Mouse (Mus musculus): ENCODE measurements at regions not wholly inside any gene's neighbourhood (a gene's known extent, or its start where the extent isn't known, plus 50 kb on each side); places are given as distances from the start of the nearest gene placed in this dataset.

DNA sequence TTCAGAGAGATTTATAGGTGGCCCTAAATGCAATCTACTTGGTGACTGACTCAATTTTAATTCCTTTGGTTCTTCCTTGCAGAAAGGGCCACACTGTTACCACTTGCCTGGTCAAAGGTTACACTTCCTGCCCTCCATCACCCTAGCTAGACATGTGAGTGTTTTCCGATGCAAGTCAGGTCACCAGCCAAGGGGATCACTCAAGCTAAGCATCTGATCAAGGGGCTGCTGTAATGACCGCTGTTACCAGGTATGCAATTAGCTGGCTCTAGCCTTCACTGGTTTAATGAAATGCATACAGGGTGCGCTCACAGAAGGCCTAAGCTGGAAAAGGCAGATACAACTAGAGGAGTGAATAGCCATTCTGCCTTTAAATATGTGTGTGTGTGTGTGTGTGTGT, 105.1 kb downstream of the Mtx2 start:
- DNase-seq (ENCODE audit: low spot score), result no peak

DNA sequence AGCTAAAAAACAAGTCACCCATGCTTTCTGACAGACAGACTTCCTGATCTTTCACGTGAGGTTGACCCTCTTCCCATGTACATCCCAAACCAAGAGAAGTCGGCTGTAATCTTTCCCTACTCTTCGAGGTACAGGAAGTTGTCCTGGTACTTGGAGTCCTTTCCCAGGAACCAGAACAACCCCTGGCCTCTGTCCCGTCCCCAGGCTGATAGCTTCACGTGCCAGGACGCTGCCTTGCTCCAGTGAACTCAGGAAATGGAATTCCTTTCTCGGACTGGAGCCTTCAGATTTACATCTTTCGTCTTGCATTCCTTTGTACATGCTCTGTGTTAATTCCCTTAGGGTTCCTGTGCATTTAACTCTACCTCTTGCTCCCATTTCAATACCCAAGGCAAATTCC, 107.6 kb downstream of the Mtx2 start:
- peak; percentile 33 for DNase-seq (ENCODE audit: low spot score)

DNA sequence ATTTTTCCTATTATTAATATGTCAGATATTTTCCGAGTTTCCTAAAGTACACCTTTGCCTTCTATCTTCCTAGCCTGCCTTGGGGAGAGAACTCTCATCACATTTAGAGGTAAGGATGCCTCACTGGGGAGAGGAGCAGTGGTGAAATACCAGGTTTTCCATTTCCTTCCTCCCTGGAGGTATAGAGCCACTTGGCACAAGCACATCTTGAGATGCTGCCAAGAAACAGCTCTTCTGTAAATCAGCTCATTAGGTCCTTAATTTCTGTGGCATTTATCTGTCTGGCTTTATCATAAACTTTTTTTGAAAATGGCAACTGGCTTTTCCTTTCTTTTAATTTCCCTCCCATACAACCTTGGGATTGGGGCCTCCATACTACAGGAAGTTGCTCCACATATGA, 108.2 kb downstream of the Mtx2 start:
- DNase-seq (ENCODE audit: low spot score), result no peak

DNA sequence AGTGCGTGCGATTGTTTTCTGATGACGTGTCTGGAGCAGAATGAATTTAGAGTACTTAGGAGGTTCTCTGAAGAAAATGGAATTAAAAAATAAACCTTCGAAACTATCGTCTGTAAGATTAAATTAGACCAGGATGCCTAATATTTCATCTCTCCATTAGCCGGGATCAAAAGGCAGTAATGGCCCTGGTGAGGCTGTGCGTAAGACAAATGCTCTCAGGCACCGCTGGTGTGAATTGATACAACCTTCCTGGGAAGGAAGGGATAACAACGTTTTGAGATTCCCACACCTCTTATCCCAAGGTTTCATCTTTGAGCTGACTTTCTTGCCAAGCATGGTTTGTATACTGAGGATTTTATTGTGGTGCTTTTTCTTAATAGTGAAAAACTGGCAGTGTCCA, 113.1 kb downstream of the Mtx2 start:
- DNase-seq (ENCODE audit: low spot score), result no peak

DNA sequence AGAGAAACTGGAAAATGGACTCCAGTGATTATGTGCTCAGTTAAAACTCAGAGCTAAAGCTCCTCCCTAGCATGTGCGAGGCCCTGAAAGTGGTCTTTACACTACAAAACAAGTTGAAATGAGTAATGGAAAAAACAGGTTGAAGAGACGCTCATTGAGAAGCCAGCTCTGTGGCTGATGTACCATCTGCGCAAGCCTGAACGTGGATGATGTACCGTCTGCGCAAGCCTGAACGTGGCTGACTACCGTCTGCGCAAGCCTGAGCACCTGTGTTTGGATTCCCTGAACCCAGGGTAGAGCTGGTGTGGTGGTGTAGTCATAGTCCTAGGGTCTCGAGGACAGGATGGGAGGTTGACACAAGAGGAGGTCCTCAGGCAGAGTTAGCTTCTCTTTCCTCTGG, 116.4 kb downstream of the Mtx2 start:
- DNase-seq (ENCODE audit: low spot score), result no peak

DNA sequence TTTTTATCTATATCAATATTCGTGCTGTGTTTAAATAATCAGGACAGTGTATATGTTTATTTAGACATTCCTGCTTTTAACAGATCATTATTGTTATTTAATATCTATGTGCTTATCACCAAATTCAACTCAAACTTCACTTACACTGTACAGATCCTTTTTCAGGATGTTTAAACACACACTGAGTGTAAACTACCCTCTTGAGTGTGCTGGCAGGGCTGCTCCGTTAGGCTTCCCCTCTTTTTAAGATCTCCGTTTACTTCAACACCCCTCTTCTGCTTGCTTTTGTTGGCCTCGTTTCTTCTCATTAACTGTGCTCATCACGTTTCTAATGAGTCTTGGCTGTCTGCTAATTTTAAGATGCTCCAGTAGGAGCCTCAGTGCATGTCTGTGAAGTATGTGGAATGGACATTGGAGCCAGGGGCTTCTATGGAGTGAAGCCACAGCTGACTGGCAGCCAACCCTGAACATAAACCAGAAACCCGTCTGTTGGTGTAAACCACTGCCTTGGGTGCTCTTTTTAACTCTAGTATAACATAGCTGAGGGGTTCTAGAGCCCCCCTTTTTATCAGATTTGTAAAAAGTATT, 117.1 kb downstream of the Mtx2 start:
- DNase-seq (ENCODE audit: low spot score), result no peak

DNA sequence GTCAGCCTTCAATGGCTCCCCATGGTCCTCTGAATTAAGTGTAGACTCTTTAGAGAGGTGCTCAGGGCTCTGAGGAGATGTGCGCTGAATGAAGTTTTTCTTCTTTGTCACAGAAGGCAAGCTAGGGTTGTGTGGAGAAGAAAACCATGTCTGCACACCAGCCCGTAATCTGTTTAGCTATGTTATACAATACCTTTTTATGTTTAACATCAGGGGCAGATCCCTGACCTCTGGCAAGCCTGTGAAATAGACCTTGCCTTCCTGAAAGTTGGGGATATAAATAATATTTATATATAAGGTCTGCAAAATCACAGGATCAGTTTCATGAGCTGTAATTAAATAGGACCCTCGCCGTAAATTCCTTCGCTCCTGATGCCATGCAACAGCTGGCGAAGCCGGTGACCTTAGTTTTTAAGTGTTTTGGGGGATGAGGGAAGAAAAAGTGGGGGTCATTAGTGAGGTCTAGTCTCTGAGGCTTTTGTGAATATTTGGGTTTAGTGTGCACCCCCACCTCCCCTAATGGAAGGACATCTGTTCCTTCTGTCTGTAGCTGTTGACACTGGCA, 119.7 kb downstream of the Mtx2 start:
- DNase-seq (ENCODE audit: low spot score), result no peak

DNA sequence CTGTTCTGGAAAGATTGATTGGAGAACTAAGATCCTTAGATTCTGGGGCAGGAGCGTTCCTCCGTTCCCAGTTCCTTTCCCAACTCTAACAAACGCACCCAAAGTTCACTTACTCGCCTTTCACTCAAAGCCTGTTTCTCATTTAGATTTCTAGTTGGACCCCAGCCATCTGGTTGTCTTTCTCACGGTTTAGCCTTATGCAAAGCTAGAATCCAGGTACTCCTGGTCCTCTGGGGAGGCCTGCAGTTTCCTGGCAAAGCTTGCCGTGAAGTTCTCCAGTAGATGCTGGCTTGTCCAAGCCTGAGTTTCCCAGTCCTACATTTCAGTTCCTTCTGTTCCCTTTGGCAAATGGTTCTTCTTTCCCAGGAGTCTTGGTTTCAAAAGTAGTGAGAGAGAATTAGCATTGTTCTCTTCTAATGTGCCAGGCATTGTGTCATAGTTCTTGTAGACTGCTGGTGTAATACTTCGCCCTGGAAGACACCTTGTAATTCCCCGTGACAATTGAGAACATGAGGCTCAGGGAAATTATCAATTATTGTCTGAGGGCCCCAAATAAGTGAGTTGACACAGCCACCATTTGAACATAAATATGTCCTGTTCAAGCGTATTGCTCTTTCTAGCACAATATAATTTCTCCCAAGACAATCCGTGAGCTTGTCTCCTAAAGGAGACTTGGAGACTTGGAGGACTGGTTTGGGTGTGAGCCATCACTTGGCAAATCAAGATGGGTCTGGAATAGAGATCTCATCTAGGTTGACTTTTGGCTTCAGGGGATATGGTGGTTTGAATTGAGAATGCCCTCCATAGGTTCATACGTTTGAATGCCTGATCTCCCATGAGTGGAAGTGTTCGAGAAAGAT, 126.0 kb downstream of the Mtx2 start:
- DNase-seq (ENCODE audit: low spot score), result peak; percentile 11

DNA sequence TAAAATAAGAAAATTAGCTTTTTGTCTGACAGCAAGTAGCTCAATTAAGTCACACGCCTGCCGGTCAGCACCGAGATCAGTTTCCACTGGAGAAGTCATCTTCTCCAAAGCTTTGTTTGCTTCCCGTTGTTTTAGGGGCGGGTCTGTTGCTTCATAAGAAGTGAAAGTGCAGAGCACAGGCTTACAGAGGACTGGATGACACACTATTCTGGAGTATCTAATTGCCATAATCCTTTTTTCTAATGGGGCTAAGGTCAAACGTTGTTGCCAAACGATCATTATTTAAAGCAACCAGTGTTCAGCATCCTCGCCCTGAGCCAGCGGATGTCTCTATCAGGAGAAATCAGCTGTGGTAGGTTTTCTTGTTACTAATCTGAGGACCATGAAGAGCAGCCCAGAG, 128.5 kb downstream of the Mtx2 start:
- DNase-seq (ENCODE audit: low spot score), result no peak

DNA sequence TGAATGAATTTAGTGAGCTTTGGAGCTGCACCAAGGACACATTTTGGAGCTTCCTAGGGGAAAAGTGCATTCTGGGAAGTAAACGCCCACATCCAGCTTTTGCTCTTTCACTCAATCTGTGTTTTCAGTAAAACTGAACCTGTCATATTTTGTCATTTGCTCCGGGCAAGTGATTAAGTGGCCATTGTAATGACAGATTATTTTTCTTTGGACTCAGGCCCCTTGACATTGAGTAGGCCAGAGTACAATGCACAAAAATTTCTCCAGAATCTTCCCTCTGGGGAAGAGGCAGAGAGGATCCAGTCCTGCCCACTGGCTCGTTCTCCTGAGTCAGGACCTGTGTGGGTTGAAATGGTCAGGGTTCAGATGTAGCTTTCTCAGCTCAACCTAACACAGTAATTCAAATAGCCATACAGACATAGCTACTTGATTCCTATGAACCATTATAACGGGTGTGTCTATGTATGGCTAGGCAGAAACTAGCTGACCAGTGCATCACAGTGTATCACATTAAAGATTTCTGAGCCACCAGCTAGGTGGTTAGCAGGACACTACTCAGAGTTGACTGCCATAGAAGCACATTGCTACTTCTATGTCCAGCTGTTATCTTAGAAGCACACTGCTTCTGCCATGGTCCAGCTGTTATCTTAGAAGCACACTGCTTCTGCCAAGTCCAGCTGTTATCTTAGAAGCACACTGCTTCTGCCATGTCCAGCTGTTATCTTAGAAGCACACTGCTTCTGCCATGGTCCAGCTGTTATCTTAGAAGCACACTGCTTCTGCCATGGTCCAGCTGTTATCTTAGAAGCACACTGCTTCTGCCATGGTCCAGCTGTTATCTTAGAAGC, 129.9 kb downstream of the Mtx2 start:
- no peak for DNase-seq (ENCODE audit: low spot score)

DNA sequence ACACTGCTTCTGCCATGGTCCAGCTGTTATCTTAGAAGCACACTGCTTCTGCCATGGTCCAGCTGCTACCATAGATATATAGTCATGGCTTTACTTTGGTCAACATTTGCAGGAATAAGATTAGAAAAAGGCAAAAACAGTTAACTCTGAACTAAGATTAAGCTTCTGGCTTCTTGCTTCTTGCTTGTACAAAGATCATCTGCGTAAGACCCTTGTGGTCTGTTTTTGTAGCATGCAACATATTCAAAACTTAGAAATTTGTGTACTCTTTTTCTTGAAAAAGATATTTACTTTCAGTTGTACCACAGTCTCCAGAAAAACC, 130.5 kb downstream of the Mtx2 start:
- no peak for DNase-seq (ENCODE audit: low spot score)

DNA sequence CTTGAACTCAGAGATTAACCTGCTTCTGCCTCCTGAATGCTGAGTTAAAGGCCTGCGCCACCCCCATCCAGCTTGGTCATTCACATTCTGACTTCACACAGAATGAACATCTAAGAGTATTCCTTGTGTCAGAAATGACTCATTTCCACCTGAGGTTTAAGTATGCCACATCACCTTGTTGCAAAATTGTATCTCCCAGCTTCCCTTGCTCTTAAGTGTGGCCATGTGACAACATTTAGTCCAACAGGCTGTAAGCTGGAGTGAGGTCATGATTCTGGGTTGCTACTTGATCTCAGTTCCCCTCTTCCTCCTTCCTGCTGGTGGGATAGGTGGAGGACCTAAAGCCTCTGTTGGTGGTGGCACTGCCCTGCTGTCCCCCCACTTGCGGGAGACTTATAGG, 131.0 kb downstream of the Mtx2 start:
- DNase-seq (ENCODE audit: low spot score), result no peak

DNA sequence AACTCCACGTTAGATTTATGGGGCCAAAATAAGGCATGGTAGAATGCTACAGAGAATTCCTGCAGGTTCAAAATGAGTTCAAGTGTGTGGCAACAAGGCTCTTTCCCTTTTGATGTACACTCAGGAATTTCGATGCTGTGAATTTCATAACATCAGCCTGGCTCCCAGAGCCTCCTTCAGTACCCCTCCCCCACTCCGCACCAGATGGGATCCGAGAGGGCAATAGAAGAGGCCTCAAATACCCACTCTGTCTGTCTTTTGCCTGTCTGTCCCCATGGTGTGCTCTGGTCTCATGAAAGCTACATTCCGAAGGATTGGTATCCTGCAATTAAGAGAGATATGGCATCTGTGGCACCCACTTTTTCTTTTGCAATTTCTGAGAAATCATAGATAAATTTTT, 134.3 kb downstream of the Mtx2 start:
- no peak for DNase-seq (ENCODE audit: low spot score)

DNA sequence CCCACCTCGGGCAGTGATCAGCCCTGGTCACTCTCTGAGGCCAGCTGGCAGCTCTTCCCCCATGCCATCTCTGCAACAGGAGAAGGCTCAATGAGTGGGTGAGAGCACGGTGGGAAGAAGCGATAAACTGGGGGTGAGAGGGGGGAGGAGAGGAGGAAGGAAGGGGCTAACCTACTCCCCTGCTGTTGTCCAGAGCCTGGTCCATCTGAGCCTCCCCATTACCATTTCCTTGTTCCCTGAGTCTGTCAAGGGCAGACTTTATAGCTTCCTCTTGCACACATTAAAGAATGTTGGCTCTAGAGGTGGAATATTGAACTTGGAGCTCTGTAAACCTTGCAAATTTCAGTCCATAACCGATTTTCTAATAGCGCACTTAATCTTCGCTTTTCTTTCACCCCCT, 136.8 kb downstream of the Mtx2 start:
- DNase-seq (ENCODE audit: low spot score), result no peak

DNA sequence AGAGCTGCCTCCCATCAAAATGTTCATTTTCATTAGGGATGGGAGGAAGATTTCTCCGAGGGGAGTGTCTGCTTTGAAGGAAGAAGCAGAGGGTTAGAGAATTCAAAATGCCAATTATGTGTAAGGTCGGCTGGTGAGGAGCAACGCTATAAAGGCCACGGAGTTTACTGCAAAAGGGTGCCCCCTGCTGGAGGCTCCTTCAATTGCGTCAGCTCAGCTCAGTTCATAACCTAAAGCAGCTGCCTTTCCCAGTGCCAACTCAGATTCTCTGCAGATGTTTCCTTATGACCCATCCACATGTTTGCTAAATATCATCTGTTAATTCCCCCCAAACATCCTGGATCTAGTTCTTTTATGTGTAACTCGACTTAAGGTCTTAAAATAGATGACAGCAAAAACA, 138.8 kb downstream of the Mtx2 start:
- peak; percentile 88 for DNase-seq (ENCODE audit: low spot score)

DNA sequence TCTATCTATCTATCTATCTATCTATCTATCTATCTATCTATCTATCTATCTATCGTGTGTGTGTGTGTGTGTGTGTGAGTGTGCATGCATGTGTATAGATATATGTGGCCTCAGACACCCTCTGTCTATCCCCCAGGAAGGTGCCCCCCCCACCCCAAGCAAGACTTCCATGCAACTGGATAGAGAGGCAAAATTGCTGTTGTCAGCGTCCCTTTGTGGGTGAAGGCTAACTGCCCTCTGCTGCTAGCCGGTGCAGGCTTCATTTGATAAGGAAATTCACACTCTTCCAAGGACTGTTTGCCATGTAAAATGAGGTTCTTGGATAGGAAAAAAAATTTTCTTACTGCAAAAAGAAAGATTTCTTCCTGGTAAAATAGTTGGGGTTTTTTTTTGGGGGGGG, 139.4 kb downstream of the Mtx2 start:
- DNase-seq (ENCODE audit: low spot score), result no peak

DNA sequence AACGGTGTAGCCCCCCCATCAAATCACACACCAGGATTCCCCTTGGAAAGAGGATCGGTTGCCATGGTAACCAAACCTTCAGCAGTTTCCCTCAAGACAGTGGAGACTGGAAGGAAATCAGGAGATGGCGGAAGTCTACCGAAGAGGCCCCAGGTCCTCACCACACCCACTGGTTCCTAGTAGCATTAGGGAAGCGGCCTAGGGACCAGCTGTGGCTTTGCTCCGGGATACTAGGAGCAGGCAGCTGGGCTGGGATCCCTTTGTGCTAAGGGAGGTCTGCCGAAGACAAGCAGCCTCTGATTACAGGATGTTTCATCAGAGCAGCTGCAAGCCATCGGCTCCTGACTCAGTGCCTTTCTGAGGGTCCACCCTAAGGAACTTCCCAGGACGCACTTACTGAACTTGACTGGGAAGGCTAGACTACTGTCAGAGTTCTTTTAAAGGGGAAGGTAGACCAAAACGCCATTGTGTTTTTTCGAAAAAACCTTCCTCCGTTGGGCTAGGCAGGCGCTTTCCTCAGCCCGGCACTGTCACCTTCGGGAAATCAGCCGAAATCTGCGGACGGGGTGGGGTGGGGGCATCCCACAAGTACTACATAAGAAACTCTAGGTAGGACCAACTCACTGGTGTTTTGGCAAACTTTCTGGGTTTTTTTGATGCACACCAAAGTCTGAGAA, 139.9 kb downstream of the Mtx2 start:
- DNase-seq (ENCODE audit: low spot score), result peak; percentile 50

DNA sequence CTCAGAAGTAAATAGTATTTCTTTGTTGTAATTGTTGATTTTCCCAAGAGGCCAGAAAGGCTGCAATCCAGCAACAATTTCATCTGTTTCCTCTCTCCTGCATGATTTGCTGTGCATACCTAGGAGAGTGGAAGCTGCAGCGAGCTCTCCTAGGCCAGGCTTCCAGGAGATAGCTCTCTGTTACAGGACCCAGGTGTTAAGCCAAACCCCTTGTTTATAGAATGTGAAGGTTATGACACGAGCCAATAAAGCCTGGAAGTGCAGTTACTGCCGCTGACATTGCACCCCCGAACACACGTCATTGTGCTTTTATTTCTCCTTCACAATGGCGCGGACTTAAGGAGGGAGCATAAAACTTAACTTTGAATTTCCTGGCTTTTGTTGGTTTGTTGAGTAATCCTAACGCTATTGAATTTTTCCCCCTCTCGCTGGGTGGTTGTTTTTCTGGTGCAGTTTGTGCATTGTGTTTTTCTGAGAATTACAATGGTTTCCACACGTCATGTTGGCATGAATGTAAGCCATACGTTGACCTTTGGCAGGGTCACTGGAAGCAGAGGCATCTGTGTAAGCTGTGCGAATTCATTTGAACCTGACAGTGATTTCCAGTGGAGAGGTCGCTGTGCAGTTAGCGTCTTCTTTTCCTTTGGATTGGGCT, 145.1 kb downstream of the Mtx2 start:
- no peak for DNase-seq (ENCODE audit: low spot score)

DNA sequence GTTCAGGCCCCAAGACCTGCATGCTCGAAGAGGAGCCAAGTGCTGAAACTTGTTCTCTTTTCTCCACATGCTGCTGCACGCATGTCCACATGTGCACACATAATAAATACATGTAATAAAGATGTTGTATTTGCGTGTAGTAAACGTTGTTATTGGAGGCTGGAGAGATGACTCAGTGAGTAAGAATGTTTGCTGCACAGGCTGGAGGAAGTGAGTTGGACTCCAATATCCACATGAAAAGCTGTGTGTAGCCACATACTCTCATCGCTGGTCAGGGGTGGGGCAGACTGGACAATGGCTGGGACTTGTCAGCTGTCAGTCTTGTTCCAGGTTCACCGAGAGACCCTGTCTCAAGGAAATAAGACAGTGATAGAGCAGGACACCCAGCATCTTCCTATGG, 147.8 kb downstream of the Mtx2 start:
- DNase-seq (ENCODE audit: low spot score), result no peak

DNA sequence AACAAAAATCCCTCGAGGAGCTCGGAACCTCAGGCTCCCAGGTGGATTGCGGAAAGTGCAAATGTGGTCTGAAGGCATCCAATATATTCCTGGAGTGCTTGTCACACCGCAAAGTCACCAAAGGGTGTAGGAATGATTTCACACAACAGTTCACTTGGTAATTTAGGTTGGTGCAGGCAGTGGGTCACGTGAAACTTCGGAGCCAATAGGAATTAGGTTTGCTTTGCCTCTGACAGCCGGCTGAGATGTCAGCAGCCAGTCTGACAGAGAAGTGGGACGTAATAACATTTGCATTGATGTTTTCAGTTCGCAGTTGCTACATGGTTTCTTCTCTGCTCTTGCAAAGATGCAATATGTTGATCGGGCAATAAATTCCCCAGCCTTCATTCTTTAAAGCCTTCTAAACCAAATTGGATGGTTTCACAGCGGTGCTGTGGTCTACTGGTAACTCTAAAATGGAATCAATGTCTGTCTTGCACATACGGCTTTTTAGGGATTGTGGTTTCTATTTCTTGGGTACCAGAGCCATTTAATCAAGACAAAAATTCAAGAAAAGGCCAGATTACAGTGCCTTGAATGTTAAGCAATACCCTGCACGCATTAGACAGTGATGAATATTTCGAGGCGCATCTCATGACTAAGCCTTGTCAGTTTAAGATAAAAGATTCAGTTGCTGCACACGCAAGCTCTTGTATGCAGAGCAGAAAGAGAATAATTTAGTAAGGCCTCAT, 149.2 kb downstream of the Mtx2 start:
- no peak for DNase-seq (ENCODE audit: low spot score)

DNA sequence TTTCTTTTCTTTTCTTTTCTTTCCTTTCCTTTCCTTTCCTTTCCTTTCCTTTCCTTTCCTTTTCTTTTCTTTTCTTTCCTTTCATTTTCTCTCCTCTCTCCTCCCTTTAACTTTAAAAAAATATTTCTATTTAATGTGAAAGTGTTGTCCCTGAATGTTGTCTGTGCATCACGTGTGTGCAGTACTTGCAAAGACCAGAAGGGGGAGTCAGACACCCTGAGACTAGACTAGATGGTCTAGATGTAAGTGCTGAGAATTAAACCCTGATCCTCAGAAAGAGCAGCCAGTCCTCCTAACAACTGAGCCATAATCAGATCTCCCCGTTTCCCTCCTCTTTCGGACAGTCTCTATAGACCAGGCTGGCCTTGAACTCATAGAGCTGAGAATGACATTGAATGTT, 151.7 kb downstream of the Mtx2 start:
- DNase-seq (ENCODE audit: low spot score), result no peak

Measured in gastrocnemius, adult 18-20 months (tissue).